Mouse (Mus musculus) olfactory bulb, adult 2 months (tissue): ENCODE measurements at regions not wholly inside any gene's neighbourhood (a gene's known extent, or its start where the extent isn't known, plus 50 kb on each side); places are given as distances from the start of the nearest gene placed in this dataset.

Experiments used
- H3K27ac ChIP-seq: fragments of 200-500 bp; 2 replicates; pipeline ENCODE4 v1.5.1; 2012; ENCODE audit warnings: low read depth, low read length; ENCODE audit not compliant: insufficient read depth
- H3K4me1 ChIP-seq: fragments of 200-500 bp; 2 replicates; pipeline ENCODE4 v1.6.1; 2012; ENCODE audit warnings: low read length; ENCODE audit not compliant: control insufficient read depth, insufficient read depth
- H3K4me3 ChIP-seq: fragments of 200-500 bp; 2 replicates; pipeline ENCODE4 v1.5.1; 2012; ENCODE audit warnings: mild to moderate bottlenecking, low read depth, low read length, moderate library complexity; ENCODE audit not compliant: insufficient read depth
- CTCF ChIP-seq: fragments of 200-500 bp; IDR thresholded peaks from 2 replicates; pipeline ENCODE4 v1.5.1; 2012; ENCODE audit warnings: low read depth, mild to moderate bottlenecking, low read length, moderate library complexity; ENCODE audit not compliant: insufficient read depth
- POLR2A ChIP-seq: fragments of 200-500 bp; IDR thresholded peaks from 2 replicates; pipeline ENCODE4 v1.6.1; 2012; ENCODE audit warnings: mild to moderate bottlenecking, low read depth, low read length, moderate library complexity; ENCODE audit not compliant: insufficient read depth
- WGBS: fragments of 180-500 bp; shearing (Covaris S2); methylation state at CpG from one replicate; pipeline ENCODE4 v1.1.7; 2018; 5-methylcytosine and 5-hydroxymethylcytosine counted together

DNA sequence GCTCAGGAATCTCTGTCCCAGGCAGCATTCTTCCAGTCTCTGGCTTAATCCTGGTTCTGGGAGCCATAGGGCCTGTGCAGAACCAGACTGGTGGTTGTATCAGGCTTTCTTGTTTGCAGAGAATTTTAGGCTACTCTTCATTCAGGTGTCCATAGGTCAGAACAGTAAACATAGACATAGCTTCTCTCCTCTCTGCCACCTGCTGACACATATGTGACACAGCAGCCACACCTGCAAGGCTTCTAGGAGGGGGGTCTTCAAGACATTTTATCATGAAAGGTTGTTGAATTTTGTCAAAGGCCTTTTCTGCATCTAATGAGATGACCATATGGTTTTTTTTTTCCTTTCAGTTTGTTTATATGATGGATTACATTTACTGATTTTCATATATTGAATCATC, 599.7 kb downstream of the Lmo7 start:
- H3K4me3 ChIP-seq, result no peak overlapping the region
- H3K4me1 ChIP-seq, result no peaks in the 10 kb centered on the region
- H3K27ac ChIP-seq, result no peak overlapping the region
- TF ChIP-seq POLR2A (no peak), CTCF (no peak)

DNA sequence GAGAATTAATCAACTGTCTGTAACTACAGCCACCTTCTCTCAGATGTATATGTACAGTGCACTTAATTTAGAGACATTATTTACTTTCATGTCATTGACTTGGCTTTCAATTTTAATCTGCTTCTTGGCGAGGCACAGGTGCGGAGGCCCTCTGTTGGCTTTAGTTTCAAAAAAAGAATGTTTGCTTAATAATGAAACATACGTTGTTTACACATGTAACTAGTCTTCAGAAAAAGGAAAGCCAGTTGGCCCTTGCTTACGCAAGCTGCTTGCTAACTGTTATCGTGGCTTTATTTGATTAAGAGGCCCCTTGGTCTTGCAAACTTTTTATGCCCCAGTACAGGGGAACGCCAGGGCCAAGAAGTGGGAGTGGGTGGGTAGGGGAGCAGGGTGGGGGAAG, 576.6 kb downstream of the Lmo7 start:
- no peak for TF ChIP-seq POLR2A
- TF ChIP-seq CTCF, result no peak
- Histone ChIP-seq H3K4me1 (no peaks in the 10 kb centered on the region), H3K27ac (no peak overlapping the region), H3K4me3 (no peak overlapping the region)
- 93% methylated on average over 6 of the region's 6 CpGs for WGBS

DNA sequence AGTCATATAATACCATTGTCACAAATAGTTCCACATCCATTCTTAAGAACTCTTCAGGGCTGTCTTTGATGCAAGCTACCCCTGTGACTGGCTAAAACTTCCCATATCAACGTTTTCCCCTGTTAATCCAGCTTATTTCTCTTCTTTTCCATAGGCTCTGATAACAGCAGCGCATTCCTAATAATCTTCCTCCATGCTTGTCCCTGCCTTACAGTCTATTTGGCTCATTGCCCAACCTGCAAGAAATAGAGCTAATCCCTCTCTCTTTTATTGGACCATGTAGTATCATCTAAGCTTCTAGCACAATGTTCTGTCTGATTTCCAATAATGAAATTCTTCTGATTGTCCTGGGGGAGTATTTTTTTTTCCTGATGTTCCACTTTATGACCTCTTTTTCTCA, 573.1 kb downstream of the Lmo7 start:
- no peak for TF ChIP-seq POLR2A
- TF ChIP-seq CTCF, result no peak
- Histone ChIP-seq H3K27ac (no peak overlapping the region), H3K4me1 (no peaks in the 10 kb centered on the region), H3K4me3 (no peak overlapping the region)
- WGBS, result 59% methylated on average over 2 of the region's 2 CpGs

- H3K4me3 ChIP-seq, result no peak overlapping the region
- WGBS, result 86% methylated on average over 6 of the region's 6 CpGs
- TF ChIP-seq CTCF, result no peak
- no peak for TF ChIP-seq POLR2A
- no peaks in the 10 kb centered on the region for H3K4me1 ChIP-seq
- no peak overlapping the region for H3K27ac ChIP-seq
Observed at GRCm38 (mm10) chr14:102300251-102300650, 570.5 kb downstream of the Lmo7 start.

- Histone ChIP-seq H3K27ac (no peak overlapping the region), H3K4me3 (no peak overlapping the region), H3K4me1 (no peaks in the 10 kb centered on the region)
- WGBS, result 78% methylated on average over 1 of the region's 1 CpGs
- TF ChIP-seq CTCF (no peak), POLR2A (no peak)
Observed at GRCm38 (mm10) chr14:102291361-102291760, 561.6 kb downstream of the Lmo7 start.

- H3K4me3 ChIP-seq, result no peak overlapping the region
- TF ChIP-seq POLR2A (no peak), CTCF (no peak)
- no peak overlapping the region for H3K27ac ChIP-seq
- H3K4me1 ChIP-seq, result no peaks in the 10 kb centered on the region
- 67% methylated on average over 5 of the region's 5 CpGs for WGBS
Observed at GRCm38 (mm10) chr14:102250076-102250475, 520.3 kb downstream of the Lmo7 start.

DNA sequence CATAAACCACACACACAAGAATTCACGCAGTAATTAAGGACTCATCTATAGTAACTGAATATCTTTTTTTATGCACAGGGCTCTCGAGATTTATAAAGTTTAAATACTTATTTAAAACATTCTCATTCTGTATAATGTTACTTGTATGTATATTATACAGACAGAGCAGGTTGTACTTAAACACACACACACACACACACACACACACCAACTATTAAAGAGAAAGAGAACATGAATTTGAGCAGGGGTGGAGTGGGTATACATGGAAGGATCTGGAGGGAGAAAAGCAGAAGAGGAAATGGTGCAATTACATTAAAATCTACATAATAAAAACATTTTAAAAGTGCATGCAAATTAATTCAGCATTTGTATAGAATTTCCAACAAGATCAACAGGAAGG, 518.8 kb downstream of the Lmo7 start:
- no peaks in the 10 kb centered on the region for H3K4me1 ChIP-seq
- TF ChIP-seq POLR2A, result no peak
- TF ChIP-seq CTCF, result no peak
- H3K27ac ChIP-seq, result no peak overlapping the region
- no peak overlapping the region for H3K4me3 ChIP-seq
- 85% methylated on average over 2 of the region's 2 CpGs for WGBS

DNA sequence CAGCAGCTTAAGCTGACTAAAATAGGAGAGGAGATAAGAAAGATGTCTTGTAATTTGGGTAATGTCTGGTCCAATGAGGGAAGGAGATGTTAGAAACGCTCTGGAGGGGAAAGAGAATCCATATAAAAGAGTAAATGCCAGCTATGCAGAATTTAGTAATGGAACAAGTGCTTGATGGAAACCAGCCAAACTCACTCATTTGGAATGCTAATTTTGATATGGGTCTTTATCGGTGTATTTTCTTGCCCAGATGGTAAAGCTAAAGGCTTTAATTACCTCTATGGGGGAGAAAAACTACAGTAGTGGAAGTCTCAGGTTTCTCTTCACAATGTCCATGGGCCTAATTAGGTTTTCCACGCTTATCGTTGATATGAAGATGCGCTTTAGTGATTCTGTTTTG, 518.3 kb downstream of the Lmo7 start:
- no peak overlapping the region for H3K27ac ChIP-seq
- TF ChIP-seq POLR2A (no peak), CTCF (no peak)
- no peaks in the 10 kb centered on the region for H3K4me1 ChIP-seq
- H3K4me3 ChIP-seq, result no peak overlapping the region
- 60% methylated on average over 5 of the region's 5 CpGs for WGBS

- TF ChIP-seq CTCF, result no peak
- TF ChIP-seq POLR2A, result no peak
- no peaks in the 10 kb centered on the region for H3K4me1 ChIP-seq
- no peak overlapping the region for H3K27ac ChIP-seq
- 66% methylated on average over 4 of the region's 4 CpGs for WGBS
- H3K4me3 ChIP-seq, result no peak overlapping the region
Observed at GRCm38 (mm10) chr14:102243806-102244536, 514.2 kb downstream of the Lmo7 start.

DNA sequence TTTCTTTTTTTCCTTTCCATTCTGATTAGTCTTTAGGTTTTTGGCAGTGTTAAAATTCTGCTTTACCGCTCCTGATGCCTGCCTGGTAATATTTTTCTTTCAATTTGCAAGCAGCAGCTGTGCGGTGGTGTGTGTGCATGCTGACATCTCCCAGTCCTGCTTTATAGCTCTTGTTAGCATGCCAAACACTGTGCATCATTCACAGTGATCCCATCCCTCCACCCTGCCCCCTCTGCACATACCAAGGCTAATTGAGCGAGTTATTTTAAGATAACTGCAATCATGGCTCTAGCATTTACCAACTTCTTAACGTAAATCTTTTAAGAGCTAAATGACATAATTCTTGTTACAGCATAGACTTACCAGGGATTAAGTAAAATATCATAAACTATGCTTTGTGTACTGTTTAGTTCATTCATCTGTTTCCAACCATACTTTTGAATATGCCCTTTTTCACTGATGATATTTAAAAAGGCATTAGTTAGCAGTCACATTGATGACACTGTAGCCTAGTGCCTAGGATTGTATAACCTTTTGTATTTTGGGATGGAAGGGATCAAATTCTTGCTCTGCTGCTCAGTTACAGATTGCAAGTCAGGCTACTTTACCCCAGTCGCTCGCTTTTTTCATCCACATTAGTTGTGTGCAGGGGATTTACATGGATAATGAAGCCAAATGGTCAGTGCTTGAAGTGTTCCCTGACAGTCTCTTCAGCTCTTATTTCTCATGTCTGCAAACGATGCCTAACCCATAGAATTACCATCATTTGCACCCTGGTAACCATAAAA, 487.0 kb downstream of the Lmo7 start:
- WGBS, result 46% methylated on average over 7 of the region's 7 CpGs
- Histone ChIP-seq H3K27ac (no peak overlapping the region), H3K4me3 (no peak overlapping the region), H3K4me1 (no peaks in the 10 kb centered on the region)
- no peak for TF ChIP-seq POLR2A
- TF ChIP-seq CTCF, result no peak
